Mouse (Mus musculus): ENCODE measurements around the gene Olfml2a.

Olfml2a gene

GRCm38 (mm10) chr2:39011971-39012370, 80.2 kb downstream of the Olfml2a start:
- no peak for DNase-seq (ENCODE audit: low spot score)

- no peak for DNase-seq (ENCODE audit: low spot score)
Observed at GRCm38 (mm10) chr2:39012768-39013279, 81.0 kb downstream of the Olfml2a start.

Measured in left cerebral cortex, adult 11 months (tissue).